Mouse (Mus musculus): Measurements from ENCODE around the gene Atl3. TPM values are rescaled to one million over a fixed set of nuclear protein-coding genes. Genes with fewer than 3 reads are reported as not detected.

The Atl3 gene
- total RNA-seq (2015) (31.3 and 34.7 TPM in 2 replicates), total RNA-seq (2017) (42.8 and 45.8 TPM in 2 replicates)

DNA sequence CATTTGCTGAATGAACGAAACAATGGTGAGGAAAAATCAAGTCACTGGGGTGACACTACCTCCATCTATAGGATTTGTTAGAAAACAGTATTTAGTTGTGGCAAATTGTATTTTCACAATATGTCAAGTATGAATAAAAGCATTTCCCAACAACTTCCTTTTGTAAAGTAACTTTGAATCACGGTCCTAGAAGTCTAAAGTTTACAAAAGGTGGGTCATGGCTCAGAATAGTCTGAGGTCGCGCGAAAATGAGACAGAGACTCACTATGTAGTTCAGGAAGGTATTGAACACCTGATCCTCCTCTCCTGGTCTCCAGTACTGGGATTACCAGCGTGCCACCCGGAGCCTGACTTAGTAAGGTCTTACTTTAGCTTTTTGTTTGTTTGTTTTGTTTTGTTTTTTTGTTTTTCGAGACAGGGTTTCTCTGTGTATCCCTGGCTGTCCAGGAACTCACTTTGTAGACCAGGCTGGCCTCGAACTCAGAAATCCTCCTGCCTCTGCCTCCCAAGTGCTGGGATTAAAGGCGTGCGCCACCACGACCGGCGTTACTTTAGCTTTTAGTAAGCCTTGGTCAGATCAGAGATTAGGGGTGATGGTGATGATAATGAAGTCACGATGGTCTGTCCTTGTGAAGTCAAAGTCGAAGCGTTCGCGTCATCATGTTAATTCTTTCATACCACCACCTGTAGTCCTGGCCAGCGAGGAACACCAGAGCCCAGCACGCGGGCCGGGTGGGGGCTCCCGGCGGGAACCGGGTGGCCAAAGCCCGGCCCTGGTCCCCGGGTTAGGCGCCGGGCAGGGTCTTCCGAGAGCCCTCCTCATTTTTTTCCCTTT, at the start of gene Atl3:
Atl3 (plus strand) TSS at position 689 of the 835 bp plus-strand sequence.
- no peak for ATAC-seq (ENCODE audit: poor library complexity, severe bottlenecking)

DNA sequence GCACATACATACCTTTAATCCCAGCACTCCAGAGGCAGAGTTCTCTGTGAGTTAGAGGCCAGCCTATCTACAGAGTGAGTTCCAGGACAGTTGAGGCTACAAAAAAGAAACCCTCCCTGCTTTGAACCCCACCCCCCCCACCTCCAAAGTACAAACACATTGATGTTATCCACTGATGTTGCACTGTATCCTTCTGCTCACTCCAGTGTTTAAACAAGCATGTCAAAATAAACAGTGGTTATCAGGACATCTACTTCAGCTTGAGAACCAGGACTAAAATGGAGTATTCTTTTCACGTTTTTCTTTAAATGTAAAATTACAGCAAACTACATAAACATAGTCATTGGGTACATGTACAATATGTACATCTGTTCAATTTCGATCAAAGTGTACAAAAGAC, 48.7 kb upstream of the Atl3 start:
- no peak for ATAC-seq (ENCODE audit: poor library complexity, severe bottlenecking)

DNA sequence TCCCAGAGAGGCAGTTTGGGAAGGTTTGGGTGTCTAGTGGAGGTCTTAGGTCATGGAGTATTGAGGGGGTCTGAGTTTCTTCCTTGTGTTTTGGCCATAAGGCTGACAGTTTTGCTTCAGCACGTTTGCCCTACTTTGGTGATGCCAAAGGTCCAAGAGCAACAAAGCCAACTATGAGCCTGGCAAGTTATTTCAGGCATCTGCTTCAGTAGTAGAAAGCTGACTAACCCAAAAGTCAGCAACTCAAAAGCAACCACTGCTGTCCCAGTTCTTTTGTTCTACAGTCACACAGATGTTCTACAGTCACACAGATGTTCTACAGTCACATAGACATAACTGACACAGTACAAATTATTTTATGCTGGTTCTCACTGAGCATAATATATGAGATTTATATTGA, 48.2 kb upstream of the Atl3 start:
- ATAC-seq (ENCODE audit: poor library complexity, severe bottlenecking), result no peak

DNA sequence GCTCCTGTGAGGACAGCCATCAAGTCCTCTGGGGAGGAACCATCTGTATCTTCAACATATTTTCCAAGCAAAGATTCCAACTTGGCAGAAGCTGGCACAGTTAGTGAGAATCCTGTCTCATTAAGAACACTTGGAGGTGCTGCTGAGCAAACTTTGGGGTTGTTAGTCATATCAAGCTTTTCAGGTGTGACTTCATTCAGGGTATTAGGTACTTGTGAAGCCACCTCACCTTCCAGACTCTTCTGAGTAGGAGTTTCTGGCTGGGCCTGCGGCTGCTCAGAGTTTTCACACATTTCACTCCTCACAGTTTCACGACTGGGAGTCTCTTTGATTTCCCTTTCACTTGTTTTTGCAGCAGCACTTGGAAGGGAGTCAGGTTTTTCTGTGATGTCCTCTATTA, 37.0 kb upstream of the Atl3 start:
- ATAC-seq (ENCODE audit: poor library complexity, severe bottlenecking), result no peak

DNA sequence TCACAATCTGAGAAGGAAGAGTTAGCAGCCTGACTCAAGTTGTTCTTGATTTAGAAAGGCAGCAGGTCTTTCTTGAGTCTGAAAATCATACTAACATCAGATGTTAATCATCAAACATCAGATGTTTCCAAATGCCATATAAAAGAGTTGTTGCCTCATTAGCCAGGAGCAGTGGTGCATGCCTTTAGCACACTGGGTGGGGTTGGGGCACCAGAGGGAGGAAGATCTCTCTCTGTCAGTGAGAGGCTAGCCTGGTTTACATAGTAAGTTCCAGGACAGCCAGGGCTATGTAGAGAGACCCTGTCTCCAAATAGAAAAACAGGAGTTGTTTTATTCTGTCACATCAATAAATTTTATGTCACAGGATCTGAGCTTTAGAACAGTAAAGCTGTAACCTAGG, 34.9 kb upstream of the Atl3 start:
- no peak for ATAC-seq (ENCODE audit: poor library complexity, severe bottlenecking)

DNA sequence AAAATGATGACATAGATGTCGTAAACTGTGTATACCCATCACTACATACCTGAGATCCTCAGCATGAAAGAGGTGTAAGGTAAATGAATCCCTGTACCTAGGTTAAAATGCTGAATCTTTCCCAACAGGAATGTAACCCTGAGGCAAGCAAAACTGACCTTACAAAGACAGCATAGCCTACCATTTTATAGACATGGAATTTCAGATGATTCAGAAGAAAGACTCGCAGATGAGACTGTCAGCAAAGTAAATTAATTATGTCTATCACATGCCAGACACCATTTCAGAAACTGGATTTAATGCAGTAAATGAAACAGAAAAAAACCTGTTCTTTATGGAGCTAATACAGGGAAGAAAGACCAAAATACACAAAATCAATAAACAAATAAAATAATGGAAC, 34.5 kb upstream of the Atl3 start:
- no peak for ATAC-seq (ENCODE audit: poor library complexity, severe bottlenecking)

DNA sequence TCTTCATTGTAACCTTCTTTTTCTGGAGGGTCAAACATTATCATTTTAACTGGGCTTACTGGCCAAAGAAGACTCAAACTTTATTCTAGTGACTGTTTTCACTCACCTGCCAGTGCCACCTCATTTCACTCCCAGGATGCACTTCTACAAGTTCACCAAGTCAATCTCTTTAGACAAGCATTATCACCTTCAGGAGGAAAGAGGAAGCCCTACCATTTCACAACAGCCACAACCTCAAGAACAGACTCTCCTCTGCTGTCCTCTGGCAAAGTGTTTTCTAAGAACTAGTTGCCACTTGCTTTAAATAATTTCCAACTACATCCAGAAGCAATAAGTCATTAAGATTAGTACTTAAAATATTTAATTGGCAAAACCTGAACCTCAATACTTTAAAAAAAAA, 25.9 kb upstream of the Atl3 start:
- ATAC-seq (ENCODE audit: poor library complexity, severe bottlenecking), result peak; percentile 76

DNA sequence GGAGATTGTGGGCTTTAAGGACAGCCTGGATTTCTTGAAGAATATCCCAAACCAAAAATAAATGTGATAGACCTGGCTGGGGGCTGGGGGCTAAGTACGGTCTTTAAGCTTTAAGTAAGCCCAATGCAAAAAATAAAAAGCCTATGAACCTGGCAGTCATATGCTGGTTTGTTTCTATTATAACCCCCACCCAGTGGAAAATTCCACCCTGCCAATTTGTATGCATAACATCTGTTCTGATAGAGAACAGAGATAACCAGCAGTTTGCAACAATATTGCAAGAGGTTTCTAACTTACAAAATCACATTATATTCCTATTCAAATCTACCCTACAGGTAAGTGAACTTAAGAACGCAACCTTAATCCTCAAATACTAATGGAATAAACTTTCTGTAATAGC, 23.2 kb upstream of the Atl3 start:
- no peak for ATAC-seq (ENCODE audit: poor library complexity, severe bottlenecking)

DNA sequence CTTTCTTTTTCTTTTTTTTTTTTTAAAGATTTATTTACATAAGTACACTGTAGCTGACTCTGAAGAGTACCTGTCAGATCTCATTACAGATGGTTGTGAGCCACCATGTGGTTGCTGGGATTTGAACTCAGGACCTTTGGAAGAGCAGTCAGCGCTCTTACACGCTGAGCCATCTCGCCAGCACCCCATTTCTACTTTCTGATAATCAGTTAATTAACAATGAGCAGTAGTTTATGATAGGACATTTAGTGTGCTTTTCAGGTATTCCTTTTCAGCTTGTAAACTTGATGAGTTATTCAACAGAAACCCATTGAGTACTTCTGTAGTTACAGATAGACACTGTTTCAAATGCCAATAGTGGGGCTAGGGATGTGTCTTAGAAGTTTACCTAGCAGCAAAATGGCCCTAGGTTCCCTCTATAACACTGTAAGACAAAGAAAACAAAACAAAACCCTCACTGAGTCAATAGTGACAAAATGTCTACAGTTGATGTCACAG, 14.0 kb upstream of the Atl3 start:
- ATAC-seq (ENCODE audit: poor library complexity, severe bottlenecking), result no peak

DNA sequence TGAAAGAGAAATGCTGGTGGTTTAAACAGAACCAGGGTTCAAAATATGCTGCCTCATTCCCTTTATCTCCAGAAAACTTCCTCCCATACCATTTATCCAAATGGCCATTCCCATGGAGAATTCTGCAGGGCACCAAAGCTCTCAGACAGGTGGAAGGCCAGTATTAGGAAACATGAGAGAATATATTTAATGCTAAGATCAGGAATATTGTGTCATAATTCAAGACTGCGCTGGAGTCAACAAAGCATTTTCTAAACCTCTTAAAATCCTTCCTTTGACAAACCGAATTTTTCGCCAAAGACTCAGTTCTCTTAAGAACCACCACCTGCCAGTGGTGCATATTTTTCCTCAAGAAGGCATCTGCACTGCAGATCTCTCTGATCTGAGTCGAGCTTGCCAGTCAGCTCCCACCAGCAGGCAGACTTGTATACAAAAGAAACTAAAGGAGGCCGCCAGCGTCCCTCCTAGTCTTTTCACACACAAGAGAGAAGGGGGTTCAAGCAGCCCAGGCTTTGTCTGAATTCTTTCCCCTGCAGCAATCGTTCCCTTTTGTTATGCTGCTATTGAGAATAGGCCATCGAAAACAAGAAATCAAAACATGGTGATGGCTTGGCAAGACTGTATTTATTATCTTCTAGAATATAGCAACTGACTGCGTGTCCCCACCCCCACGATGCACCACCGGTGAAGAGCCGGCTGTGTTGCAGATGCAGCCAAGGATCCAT, 12.1 kb upstream of the Atl3 start:
- ATAC-seq (ENCODE audit: poor library complexity, severe bottlenecking), result no peak

DNA sequence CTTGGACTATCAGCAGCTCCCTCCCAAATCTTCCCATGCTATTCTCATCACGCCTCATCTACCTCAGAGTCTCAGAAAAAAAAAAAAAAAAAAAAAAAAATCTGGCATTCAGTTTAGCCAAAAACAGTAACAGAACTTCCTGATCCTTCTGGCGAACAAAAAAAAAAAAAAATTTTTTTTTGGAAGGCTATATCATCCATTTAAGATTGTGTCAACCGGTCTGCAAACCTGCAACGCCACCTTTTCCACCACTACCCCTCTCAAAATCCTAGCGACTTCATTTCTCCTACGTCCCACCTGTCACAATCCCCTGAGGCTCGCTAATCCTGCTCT, 11.6 kb upstream of the Atl3 start:
- no peak for ATAC-seq (ENCODE audit: poor library complexity, severe bottlenecking)

DNA sequence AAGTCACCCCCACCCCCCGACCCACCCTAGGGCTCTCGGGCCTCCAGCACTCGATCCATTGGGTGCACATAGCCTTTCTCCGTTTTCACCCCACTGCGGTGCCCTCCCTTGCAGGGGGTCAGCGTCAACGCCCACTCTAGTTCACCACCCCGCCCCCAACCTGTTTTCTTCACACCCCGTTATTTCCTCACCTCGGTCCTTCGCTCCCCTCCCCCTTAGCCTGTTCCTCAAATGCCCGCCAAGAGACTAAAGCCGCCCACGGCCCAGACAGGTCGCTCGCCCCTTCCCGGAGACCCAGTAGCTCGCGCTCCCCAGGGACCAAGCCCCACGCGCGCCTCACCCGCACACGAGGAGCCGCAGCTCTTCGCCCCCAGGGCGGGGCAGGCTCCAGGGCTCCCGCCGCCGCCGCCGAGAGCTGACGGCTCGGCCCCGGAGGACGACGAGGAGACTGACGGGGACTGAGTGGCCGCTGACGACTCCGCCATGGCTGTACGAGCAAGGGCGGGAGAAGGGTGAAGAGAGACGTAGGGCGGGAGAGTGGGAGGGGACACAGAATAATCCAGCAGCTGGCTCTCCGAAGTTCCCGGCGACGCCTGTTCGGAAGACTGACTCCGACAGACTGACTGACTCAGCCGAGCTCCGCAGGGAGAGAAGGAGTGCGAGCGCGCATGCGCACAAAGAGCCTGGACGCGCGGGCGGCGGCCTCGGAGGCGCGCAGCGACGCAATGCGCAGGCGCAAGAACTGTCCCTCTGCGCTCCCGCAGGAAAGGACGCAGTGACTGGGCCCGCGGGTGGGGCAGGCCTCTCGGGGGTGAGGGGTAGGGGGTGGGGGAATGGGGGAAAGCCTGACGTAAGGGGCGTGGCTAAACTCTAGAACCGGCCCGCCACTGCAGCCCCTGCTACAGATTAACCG, 11.0 kb upstream of the Atl3 start, which contains the start of gene Rtn3:
Rtn3 (minus strand) TSS at position 683 of the 913 bp plus-strand sequence.
- peak; percentile 85 for ATAC-seq (ENCODE audit: poor library complexity, severe bottlenecking)

DNA sequence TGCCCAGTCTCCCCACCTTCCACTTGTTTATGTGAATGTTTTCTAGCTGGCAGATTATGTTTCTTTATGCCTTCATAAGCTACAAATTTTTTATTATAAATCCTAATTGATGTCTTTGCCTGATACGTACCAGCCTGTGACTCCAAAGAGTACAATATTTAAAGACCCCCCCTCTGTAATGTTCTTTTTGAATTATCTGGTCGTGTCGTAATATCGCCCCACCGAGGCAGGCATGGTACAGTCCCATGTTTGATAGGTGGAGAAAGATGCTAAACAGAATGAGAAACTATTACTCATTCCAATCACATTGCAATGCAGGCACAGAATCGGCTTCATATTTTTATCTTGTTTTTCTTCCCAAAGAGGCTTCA, 10.3 kb upstream of the Atl3 start:
- no peak for ATAC-seq (ENCODE audit: poor library complexity, severe bottlenecking)

DNA sequence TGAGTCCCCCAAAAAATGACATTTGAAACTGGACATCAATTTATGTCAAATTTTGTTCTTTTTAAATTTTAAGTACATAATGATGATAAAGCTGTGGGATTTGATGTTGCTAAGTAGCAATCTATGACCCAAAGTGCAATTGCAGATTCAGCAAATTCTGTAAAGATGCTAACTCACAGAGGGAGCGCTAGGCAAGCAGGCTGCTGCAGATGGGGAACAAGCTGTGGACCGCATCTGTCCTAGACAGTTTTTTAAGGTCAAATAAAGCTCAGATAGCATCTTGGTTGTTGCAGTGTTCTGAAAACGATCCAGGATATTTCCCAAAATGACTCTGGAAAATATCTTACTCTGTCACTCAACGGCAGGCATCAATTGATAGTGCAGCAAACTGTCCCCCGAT, 9.8 kb upstream of the Atl3 start:
- no peak for ATAC-seq (ENCODE audit: poor library complexity, severe bottlenecking)

DNA sequence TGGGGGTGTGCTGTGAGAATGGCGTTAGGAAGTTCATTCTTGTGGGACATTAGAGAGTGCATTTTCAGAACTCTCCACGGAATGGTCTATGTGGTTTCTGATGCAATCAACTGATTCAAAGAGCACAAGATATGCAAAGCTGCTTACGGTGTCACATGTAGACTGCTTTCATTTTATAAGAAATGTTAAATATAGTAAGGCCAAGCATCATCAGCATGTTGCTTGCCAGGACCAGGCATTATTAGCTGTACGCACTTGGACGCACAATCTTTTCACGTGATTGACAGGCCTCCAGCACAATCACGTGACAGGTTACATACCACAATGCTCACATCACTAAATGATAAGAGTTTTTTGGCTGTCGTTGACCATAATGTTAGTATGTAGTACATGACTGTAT, 6.2 kb upstream of the Atl3 start:
- peak; percentile 8; the same call in 1 of the 2 replicates for ATAC-seq (ENCODE audit: poor library complexity, severe bottlenecking)

DNA sequence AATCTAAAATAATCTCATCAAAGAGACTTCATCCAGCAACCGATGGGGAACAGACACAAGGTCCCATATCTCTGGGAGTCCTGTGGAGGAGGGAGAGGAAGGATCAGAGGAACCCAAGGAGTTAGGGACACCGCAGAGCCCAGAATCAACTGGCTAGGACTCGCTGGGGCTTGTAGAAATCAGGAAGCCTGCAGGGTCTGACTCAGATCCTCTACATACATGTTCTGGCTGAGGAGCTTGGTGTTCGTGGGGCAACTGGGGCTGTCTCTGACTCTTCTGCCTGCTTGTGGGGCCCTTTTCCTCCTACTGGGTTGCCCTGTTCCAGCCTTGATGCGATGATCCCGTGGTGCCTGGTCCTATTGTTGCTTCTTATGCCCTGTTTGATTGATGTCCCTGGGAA, 1.9 kb upstream of the Atl3 start:
- ATAC-seq (ENCODE audit: poor library complexity, severe bottlenecking), result no peak

DNA sequence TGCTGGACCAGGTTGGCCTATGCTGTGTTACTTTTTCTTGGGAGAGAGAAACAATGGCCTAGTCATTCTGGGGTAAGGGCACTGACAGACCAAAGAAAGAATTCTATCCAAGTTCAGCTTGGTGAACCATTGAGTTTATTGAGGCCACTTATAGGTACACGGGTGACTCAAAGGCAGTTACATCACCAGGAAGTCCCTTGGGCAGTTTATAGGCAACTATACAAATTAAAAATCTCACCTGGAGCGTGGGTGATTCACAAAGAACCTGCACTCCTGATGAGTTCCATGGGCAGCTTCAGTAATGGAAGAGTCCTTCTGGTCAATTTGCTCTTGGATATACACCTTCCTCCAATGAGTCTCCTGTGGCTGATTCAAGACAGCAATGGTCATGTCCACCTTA, 1.2 kb upstream of the Atl3 start:
- no peak for ATAC-seq (ENCODE audit: poor library complexity, severe bottlenecking)

DNA sequence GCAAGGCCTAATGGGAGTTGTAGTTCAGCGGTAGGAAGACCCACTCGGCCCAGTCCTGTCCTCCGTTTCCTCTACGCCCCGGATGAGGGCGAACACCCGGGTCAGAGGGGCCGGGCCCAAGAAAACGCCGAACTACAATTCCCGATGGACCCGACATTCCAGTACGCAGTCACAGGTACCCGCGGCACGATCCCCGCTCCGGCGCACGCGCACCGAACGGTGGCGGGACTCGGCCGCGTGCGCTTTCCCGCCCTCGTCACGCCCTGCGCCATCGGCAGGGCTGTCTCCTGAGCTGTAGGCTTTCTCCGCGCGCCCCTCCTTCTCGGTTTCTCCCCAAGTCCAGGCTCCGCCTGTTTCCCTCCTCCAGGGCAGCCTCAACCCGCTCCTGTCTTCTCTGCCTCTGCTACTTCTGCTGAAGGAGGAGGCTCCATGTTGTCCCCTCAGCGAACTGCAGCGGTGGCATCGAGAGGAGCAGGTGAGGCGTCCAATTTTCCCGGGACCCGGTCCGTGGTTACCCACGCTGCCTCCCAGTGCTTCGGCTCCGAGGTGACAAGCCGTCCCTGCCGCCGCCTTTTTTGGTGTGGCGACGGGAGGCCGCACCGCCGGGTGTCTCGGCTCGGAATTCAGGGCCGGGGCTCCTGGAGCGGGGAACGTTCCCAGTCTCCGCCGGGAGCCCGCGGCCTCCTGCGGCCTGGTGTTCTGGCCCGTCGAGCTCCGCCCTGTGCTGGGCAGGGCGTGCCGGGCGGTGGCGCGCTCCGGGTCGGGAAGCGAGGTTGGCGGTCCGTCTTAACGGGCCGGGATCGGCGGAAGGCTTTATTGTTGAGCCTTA, 561 bp downstream of the Atl3 start:
- ATAC-seq (ENCODE audit: poor library complexity, severe bottlenecking), result peak; percentile 91

DNA sequence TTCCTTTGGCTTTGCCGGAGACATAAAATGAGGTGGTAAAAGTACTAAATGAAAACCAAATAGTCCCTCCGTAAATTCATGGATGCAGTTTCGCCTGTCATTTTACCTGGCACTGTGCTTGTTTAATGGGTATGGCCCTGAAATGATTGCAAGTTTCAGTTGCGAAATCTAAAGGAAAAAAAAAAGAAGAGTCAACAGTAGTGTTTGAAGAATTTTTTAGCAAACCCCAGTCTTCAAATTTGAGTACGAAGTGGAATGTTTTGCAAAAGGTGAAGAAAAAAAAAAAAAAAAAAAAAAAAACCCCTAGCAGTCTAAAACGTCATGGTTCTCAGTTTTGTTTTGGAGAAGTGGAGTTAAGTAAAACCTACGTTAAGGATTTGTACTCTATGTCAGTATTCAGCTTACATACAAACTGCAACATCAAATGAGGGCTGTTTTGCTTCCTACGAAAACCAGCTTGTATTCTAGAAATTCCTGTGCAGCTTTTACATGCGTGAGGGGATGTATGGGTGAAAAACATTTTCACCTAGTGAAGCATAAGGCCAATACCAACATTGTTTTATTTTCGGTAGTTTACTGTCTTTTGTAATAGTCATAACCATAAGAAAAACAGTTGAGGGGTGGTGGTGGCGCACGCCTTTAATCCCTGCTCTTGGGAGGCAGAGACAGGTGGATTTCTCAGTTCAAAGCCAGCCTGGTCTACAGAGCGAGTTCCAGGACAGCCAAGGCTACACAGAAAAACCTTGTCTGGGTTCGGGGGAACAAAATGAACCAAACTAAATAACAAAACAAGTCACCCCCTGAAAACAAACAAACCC, 1.6 kb downstream of the Atl3 start:
- no peak for ATAC-seq (ENCODE audit: poor library complexity, severe bottlenecking)
